ENCODE assay signal across 9 mouse cellular contexts in genomic region chr15:11036535-11037375, GRCm38 (mm10). TPM values are rescaled to one million over a fixed set of nuclear protein-coding genes. Genes with fewer than 3 reads are reported as not detected.
DNase-seq lines count a peak whose midpoint lies in the region; ATAC-seq and TF ChIP-seq lines count a peak whose summit lies in the region.
"Had no signal": no experiment of that assay in that cellular context is flagged by ENCODE, and none has a peak within 500 bp of the region (broad histone marks: within the 10 kb centered on the region; RNA-seq: fewer than 3 reads in every experiment).

No protein-coding gene starts in this region.

- peak overlapping the region; percentile 41 to 43 for H3K4me3 ChIP-seq in heart, embryonic 14.5 days (ENCODE audit: control insufficient read depth in 1 of 2, insufficient read depth in 1 of 2, low read depth in 1 of 2, low read length in 2 of 2)
- H3K4me3 ChIP-seq in forebrain, embryonic 16.5 days (replicated peaks; ENCODE audit: low read length) = peak overlapping the region; percentile 32
- peak overlapping the region; percentile 31 for H3K4me3 ChIP-seq in limb, embryonic 11.5 days (ENCODE audit: low read depth, low read length)
- H3K4me3 ChIP-seq in olfactory bulb, adult 2 months (ENCODE audit: insufficient read depth, low read depth, low read length) = peak overlapping the region; percentile 27

- no peaks in the 10 kb centered on the region for H3K36me3 ChIP-seq in heart, embryonic 14.5 days (ENCODE audit: control insufficient read depth, insufficient read depth, low read length)
- no peaks in the 10 kb centered on the region for H3K36me3 ChIP-seq in forebrain, embryonic 16.5 days (ENCODE audit: control insufficient read depth, insufficient read depth)
- H3K36me3 ChIP-seq in limb, embryonic 11.5 days (ENCODE audit: control insufficient read depth, insufficient read depth, low read length) = no peaks in the 10 kb centered on the region

- no peak for TF ChIP-seq CTCF in brain, embryonic 14.5 days (IDR thresholded peaks at IDR 0.05; ENCODE audit: borderline replicate concordance, extremely low read depth, insufficient read depth, insufficient read length)
- TF ChIP-seq CTCF in olfactory bulb, adult 2 months (IDR thresholded peaks at IDR 0.05; ENCODE audit: insufficient read depth, low read depth, low read length) = no peak

- no peak for DNase-seq in heart, postnatal 4 days
- peak; percentile 27 for DNase-seq in brain, embryonic 14.5 days (ENCODE audit: low read depth)
- peak; percentile 50 for DNase-seq in limb, embryonic 11.5 days (ENCODE audit: low spot score)
- DNase-seq in thymus, postnatal 36 days = no peak
- DNase-seq in frontal cortex, postnatal 14 days (ENCODE audit: low spot score in 2 of 2) = no peak

- H3K9ac ChIP-seq in heart, embryonic 14.5 days (ENCODE audit: low read length) = no peak overlapping the region
- peak overlapping the region; percentile 28 for H3K9ac ChIP-seq in forebrain, embryonic 16.5 days (replicated peaks; ENCODE audit: low read depth, low read length)
- H3K9ac ChIP-seq in limb, embryonic 11.5 days (ENCODE audit: low read length) = no peak overlapping the region

- no peak for TF ChIP-seq POLR2A in brain, embryonic 14.5 days (IDR thresholded peaks at IDR 0.05; ENCODE audit: borderline replicate concordance, extremely low read depth, insufficient read depth, insufficient read length, poor library complexity, severe bottlenecking)
- no peak for TF ChIP-seq POLR2A in olfactory bulb, adult 2 months (IDR thresholded peaks at IDR 0.05; ENCODE audit: insufficient read depth, low read depth, low read length)

- H3K27ac ChIP-seq in heart, embryonic 14.5 days (replicated peaks in 1 of 2; ENCODE audit: control insufficient read depth in 1 of 2, insufficient read depth in 1 of 2, low read depth in 2 of 2, low read length in 2 of 2) = no peak overlapping the region
- H3K27ac ChIP-seq in forebrain, embryonic 16.5 days (ENCODE audit: low read length) = no peak overlapping the region
- H3K27ac ChIP-seq in limb, embryonic 11.5 days (replicated peaks; ENCODE audit: low read depth, low read length) = no peak overlapping the region
- no peak overlapping the region for H3K27ac ChIP-seq in olfactory bulb, adult 2 months (ENCODE audit: insufficient read depth, low read depth, low read length)

- H3K27me3 ChIP-seq in heart, embryonic 14.5 days (ENCODE audit: control insufficient read depth, insufficient read depth, low read length) = peaks cover 48% of the 10 kb centered on the region
- H3K27me3 ChIP-seq in forebrain, embryonic 16.5 days (replicated peaks; ENCODE audit: control insufficient read depth, insufficient read depth, low read length) = peaks cover 38% of the 10 kb centered on the region
- peaks cover 41% of the 10 kb centered on the region for H3K27me3 ChIP-seq in limb, embryonic 11.5 days (ENCODE audit: control insufficient read depth, insufficient read depth, low read length)

- H3K9me3 ChIP-seq in heart, embryonic 14.5 days (ENCODE audit: control insufficient read depth, low read length) = no peaks in the 10 kb centered on the region
- no peaks in the 10 kb centered on the region for H3K9me3 ChIP-seq in forebrain, embryonic 16.5 days (ENCODE audit: control insufficient read depth, low read length)
- H3K9me3 ChIP-seq in limb, embryonic 11.5 days (ENCODE audit: control insufficient read depth, low read length) = no peaks in the 10 kb centered on the region

- peaks cover 0 to 11% of the 10 kb centered on the region in 2 experiments; a peak in 3 of 4 replicates for H3K4me1 ChIP-seq in heart, embryonic 14.5 days (ENCODE audit: control insufficient read depth in 2 of 2, insufficient read depth in 2 of 2, low read length in 2 of 2)
- H3K4me1 ChIP-seq in forebrain, embryonic 16.5 days (replicated peaks; ENCODE audit: control insufficient read depth, insufficient read depth, low read length) = peaks cover 16% of the 10 kb centered on the region
- peaks cover 15% of the 10 kb centered on the region for H3K4me1 ChIP-seq in limb, embryonic 11.5 days (ENCODE audit: control insufficient read depth, insufficient read depth, low read length)
- peaks cover 20% of the 10 kb centered on the region for H3K4me1 ChIP-seq in olfactory bulb, adult 2 months (ENCODE audit: control insufficient read depth, insufficient read depth, low read length)

- ATAC-seq in heart, embryonic 14.5 days (ENCODE audit: insufficient number of reproducible peaks, insufficient read depth, low FRiP score, low read depth) = 0 out of 2 replicates have a peak, but pooled peaks have one; percentile 17
- ATAC-seq in forebrain, embryonic 16.5 days = peak; percentile 21; the same call in 1 of the 2 replicates
- ATAC-seq in limb, embryonic 11.5 days (ENCODE audit: insufficient number of reproducible peaks, low FRiP score, low TSS enrichment, low read depth) = peak; percentile 40; the same call in 1 of the 2 replicates

- H3K4me2 ChIP-seq in heart, embryonic 14.5 days (ENCODE audit: low read length) = peak overlapping the region; percentile 67
- H3K4me2 ChIP-seq in forebrain, embryonic 16.5 days (ENCODE audit: low read length) = peak overlapping the region; percentile 62
- peak overlapping the region; percentile 58 for H3K4me2 ChIP-seq in limb, embryonic 11.5 days (ENCODE audit: low read depth, severe bottlenecking)

- 3% methylated on average over 49 of the region's 49 CpGs for WGBS in heart, embryonic 14.5 days
- 2% methylated on average over 49 of the region's 49 CpGs for whole genome bisulfite sequencing in forebrain, embryonic 16.5 days
- WGBS in limb, embryonic 11.5 days = 3% methylated on average over 49 of the region's 49 CpGs
- WGBS in olfactory bulb, adult 2 months = 2% methylated on average over 49 of the region's 49 CpGs

RNA-seq across cellular contexts. Expression of gene Rxfp3, which starts 1.0 kb away (rescaled TPM):
- 0.04 and 0.05 TPM in 2 replicates for polyA plus RNA-seq in heart, embryonic 14.5 days (2014; fragmentation: Nextera tagmentation; extraction: Ambion mirVana)
- total RNA-seq in heart, postnatal 4 days (2021) = under 1 TPM; 0.05 to 0.09 TPM
- polyA plus RNA-seq in brain, embryonic 14.5 days (2012; rRNA removed) = 1.0 and 2.3 TPM in 2 replicates
- polyA plus RNA-seq in forebrain, embryonic 16.5 days (2015; fragmentation: Nextera tagmentation; extraction: Ambion mirVana) = 2.0 and 2.8 TPM in 2 replicates
- polyA plus RNA-seq in limb, embryonic 11.5 days (2014; fragmentation: Nextera tagmentation; extraction: Ambion mirVana) = 0.28 and 0.53 TPM in 2 replicates
- not detected in 2 replicates for polyA plus RNA-seq in olfactory bulb, adult 2 months (2012; ENCODE audit: insufficient read depth, insufficient read length, low replicate concordance, missing spikeins)

RNA-seq across cellular contexts. Expression of gene Adamts12, which starts 27.8 kb away (rescaled TPM):
- 1.8 and 2.0 TPM in 2 replicates for polyA plus RNA-seq in heart, embryonic 14.5 days (2014; fragmentation: Nextera tagmentation; extraction: Ambion mirVana)
- 10 to 100 TPM; 16.4 to 18.4 TPM for total RNA-seq in heart, postnatal 4 days (2021)
- 2.0 and 4.9 TPM in 2 replicates for polyA plus RNA-seq in brain, embryonic 14.5 days (2012; rRNA removed)
- 0.84 and 1.1 TPM in 2 replicates for polyA plus RNA-seq in forebrain, embryonic 16.5 days (2015; fragmentation: Nextera tagmentation; extraction: Ambion mirVana)
- polyA plus RNA-seq in limb, embryonic 11.5 days (2014; fragmentation: Nextera tagmentation; extraction: Ambion mirVana) = 1.7 and 1.8 TPM in 2 replicates
- polyA plus RNA-seq in olfactory bulb, adult 2 months (2012; ENCODE audit: insufficient read depth, insufficient read length, low replicate concordance, missing spikeins) = not detected in 2 replicates

RNA-seq across cellular contexts. Expression of gene Slc45a2, which starts 36.2 kb away (rescaled TPM):
- polyA plus RNA-seq in heart, embryonic 14.5 days (2014; fragmentation: Nextera tagmentation; extraction: Ambion mirVana) = 0.18 TPM in 1 of 2 replicates, not detected in the other
- under 1 TPM in 1 of 2 experiments, not detected in 1; 0.10 TPM for total RNA-seq in heart, postnatal 4 days (2021)
- 0.09 and 0.11 TPM in 2 replicates for polyA plus RNA-seq in brain, embryonic 14.5 days (2012; rRNA removed)
- 0.06 TPM in 1 of 2 replicates, not detected in the other for polyA plus RNA-seq in forebrain, embryonic 16.5 days (2015; fragmentation: Nextera tagmentation; extraction: Ambion mirVana)
- 0.09 TPM in 1 of 2 replicates, not detected in the other for polyA plus RNA-seq in limb, embryonic 11.5 days (2014; fragmentation: Nextera tagmentation; extraction: Ambion mirVana)
- not detected in 2 replicates for polyA plus RNA-seq in olfactory bulb, adult 2 months (2012; ENCODE audit: insufficient read depth, insufficient read length, low replicate concordance, missing spikeins)
- total RNA-seq: left cerebral cortex, postnatal 10 days had no signal

RNA-seq across cellular contexts. Expression of gene Amacr, which starts 55.2 kb away (rescaled TPM):
- 16.6 and 19.3 TPM in 2 replicates for polyA plus RNA-seq in heart, embryonic 14.5 days (2014; fragmentation: Nextera tagmentation; extraction: Ambion mirVana)
- total RNA-seq in heart, postnatal 4 days (2021) = 10 to 100 TPM; 14.6 to 15.6 TPM
- 5.6 and 7.8 TPM in 2 replicates for polyA plus RNA-seq in brain, embryonic 14.5 days (2012; rRNA removed)
- polyA plus RNA-seq in forebrain, embryonic 16.5 days (2015; fragmentation: Nextera tagmentation; extraction: Ambion mirVana) = 8.2 and 8.5 TPM in 2 replicates
- polyA plus RNA-seq in limb, embryonic 11.5 days (2014; fragmentation: Nextera tagmentation; extraction: Ambion mirVana) = 16.8 and 18.1 TPM in 2 replicates
- polyA plus RNA-seq in olfactory bulb, adult 2 months (2012; ENCODE audit: insufficient read depth, insufficient read length, low replicate concordance, missing spikeins) = not detected in 2 replicates

Comparison
In these comparisons a context has a peak if more than half of its experiments do, and no peak if none do; other contexts are left out.
1. DNase-seq: peak in brain, embryonic 14.5 days (single experiment) and limb, embryonic 11.5 days (single experiment); none in heart, postnatal 4 days (single experiment), thymus, postnatal 36 days (0 of 2) and frontal cortex, postnatal 14 days (0 of 2).
2. Peak in every context shown above with its lines, with median percentiles within 50 percentile points of each other: ATAC-seq, H3K4me2 ChIP-seq and H3K4me3 ChIP-seq.